Mouse (Mus musculus): ENCODE results near the gene Pclaf. TPM values are rescaled to one million over a fixed set of nuclear protein-coding genes. Genes with fewer than 3 reads are reported as not detected.

Pclaf gene
- polyA plus RNA-seq, 1 experiment from 2014 or later: 18.1 TPM

DNA sequence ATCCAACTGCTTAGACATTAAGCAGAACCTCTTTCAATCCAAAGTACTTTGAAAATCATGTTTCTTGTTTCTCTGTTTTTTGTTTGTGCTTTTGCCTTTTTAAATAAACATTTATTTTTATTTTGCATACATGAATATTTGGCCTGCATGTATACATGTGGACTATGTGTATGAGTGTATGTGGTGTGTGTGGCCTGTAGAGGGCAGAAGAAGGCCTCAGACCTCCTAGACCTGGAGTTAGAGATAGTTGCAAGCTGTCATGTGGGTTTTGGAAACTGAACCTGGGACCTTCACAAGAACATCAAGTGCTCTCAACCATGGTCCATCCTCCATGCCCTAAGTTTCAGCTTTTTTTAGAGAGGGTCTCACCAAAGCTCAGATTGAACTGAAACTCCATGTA, 13.4 kb downstream of the Pclaf start:
- DNase-seq (ENCODE audit: low spot score) (no peak), ATAC-seq (ENCODE audit: low FRiP score) (no peak)
- Histone ChIP-seq H3K4me2 (replicated peaks) (no peak overlapping the region), H3K9ac (no peak overlapping the region), H3K4me3 (replicated peaks; ENCODE audit: low read length) (no peak overlapping the region), H3K36me3 (replicated peaks; ENCODE audit: control insufficient read depth, insufficient read depth) (0 out of 2 replicates have a peak, but pooled peaks cover 5% of the 10 kb centered on the region), H3K9me3 (ENCODE audit: control insufficient read depth, low read length) (no peaks in the 10 kb centered on the region), H3K27ac (no peak overlapping the region), H3K4me1 (replicated peaks; ENCODE audit: control insufficient read depth, insufficient read depth, low read length) (peaks cover 6% of the 10 kb centered on the region), H3K27me3 (ENCODE audit: control insufficient read depth, insufficient read depth, low read length) (no peaks in the 10 kb centered on the region)

DNA sequence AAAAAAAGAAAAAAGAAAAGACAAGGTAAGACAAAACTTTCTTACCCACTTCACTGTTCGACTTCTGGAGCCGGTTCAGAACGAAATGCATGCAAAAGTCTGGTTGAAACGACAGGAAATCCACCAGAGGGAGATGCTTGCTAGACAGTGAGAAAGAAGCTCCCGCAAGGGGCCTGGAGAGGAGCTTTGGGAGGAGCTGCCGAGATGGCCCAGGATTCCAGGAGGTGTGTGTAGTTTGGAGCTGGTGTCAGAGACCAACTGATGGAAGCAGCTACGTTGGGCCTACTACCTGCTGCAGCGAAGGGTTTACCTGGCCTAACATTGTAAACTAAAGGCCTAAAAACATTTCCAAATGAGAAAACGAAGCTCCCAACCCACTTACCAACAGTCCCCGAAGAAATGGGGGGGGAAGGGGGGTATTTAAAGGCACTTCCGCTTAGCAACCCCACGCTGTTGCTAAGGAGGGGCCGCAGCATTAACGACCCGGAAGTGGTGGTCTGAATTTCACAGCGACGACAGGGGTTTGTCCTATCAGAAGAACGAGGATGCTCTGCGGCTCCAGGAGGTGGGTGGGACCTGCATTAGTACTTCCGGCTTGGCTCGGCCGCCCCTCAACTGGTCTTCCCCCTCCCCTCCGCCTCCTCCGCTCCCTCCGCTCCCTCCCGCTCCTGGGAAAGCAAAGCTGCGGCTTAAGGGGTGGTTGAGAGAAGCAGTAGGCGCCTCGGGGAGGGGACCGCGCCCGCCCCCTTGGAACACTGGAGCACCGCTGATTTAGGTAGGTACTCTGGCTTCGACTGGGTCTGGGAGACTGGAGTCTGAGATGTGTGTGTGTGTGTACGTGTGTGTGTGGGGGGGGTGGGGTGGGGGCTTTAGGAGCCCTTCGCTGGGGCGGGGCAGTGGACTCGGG, 18.6 kb downstream of the Pclaf start, which contains the start of the genes Trip4 and Csnk1g1:
Gene Trip4, minus strand, starts transcription at position 401 of the 907 bp plus-strand sequence.
Gene Csnk1g1, plus strand, starts transcription at position 531 of the 907 bp plus-strand sequence.
- H3K4me3 ChIP-seq (replicated peaks; ENCODE audit: low read length): peak within 1 kb of the TSS; percentile 67
- H3K9ac ChIP-seq: peak within 1 kb of the TSS; percentile 73
- H3K4me1 ChIP-seq (replicated peaks; ENCODE audit: control insufficient read depth, insufficient read depth, low read length): peaks cover 11% of the 10 kb centered on the region
- DNase-seq (ENCODE audit: low spot score): peak; percentile 95
- H3K9me3 ChIP-seq (ENCODE audit: control insufficient read depth, low read length): no peaks in the 10 kb centered on the region
- 1% methylated on average over 38 of the region's 38 CpGs for WGBS
- H3K4me2 ChIP-seq (replicated peaks): peak within 1 kb of the TSS; percentile 65
- H3K36me3 ChIP-seq (replicated peaks; ENCODE audit: control insufficient read depth, insufficient read depth): no peaks in the 10 kb centered on the region
- peak within 1 kb of the TSS; percentile 85 for H3K27ac ChIP-seq
- no peaks in the 10 kb centered on the region for H3K27me3 ChIP-seq (ENCODE audit: control insufficient read depth, insufficient read depth, low read length)
- peak; percentile 99 for ATAC-seq (ENCODE audit: low FRiP score)

- H3K4me1 ChIP-seq (replicated peaks; ENCODE audit: control insufficient read depth, insufficient read depth, low read length): peaks cover 11% of the 10 kb centered on the region
- H3K27me3 ChIP-seq (ENCODE audit: control insufficient read depth, insufficient read depth, low read length): no peaks in the 10 kb centered on the region
- H3K9ac ChIP-seq: peak overlapping the region; percentile 73
- peak overlapping the region; percentile 67 for H3K4me3 ChIP-seq (replicated peaks; ENCODE audit: low read length)
- ATAC-seq (ENCODE audit: low FRiP score): peak; percentile 4; the same call in 1 of the 2 replicates
- no peaks in the 10 kb centered on the region for H3K9me3 ChIP-seq (ENCODE audit: control insufficient read depth, low read length)
- H3K4me2 ChIP-seq (replicated peaks): peak overlapping the region; percentile 63
- peak; percentile 46 for DNase-seq (ENCODE audit: low spot score)
- no peaks in the 10 kb centered on the region for H3K36me3 ChIP-seq (replicated peaks; ENCODE audit: control insufficient read depth, insufficient read depth)
- under 1% methylated on average over 34 of the region's 34 CpGs for WGBS
- peak overlapping the region; percentile 85 for H3K27ac ChIP-seq
Observed at GRCm38 (mm10) chr9:65909301-65909801, 19.3 kb downstream of the Pclaf start.

DNA sequence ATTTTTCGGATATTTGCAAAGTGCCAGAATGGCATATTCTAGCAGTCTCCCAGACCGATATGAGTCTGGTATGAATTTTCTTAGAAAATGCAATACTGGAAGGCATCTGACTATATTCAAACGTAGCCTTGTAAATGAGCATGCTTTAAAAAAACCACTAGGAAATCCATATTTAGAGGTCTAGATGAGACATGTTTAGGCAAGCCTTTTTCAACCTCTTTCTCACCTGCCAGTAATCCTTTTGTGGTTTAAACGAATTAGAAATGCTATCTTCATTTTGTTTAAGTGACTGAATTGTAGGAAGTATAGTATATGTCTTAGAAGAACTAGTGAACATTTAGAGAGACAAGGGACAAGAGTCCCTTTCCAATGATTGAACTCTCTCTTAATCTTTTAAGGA, 19.8 kb downstream of the Pclaf start:
- Histone ChIP-seq H3K27me3 (ENCODE audit: control insufficient read depth, insufficient read depth, low read length) (no peaks in the 10 kb centered on the region), H3K4me1 (replicated peaks; ENCODE audit: control insufficient read depth, insufficient read depth, low read length) (peaks cover 11% of the 10 kb centered on the region), H3K4me2 (replicated peaks) (peak overlapping the region; percentile 63), H3K27ac (0 out of 2 replicates have a peak overlapping the region, but pooled peaks have one; percentile 85), H3K36me3 (replicated peaks; ENCODE audit: control insufficient read depth, insufficient read depth) (no peaks in the 10 kb centered on the region), H3K4me3 (replicated peaks; ENCODE audit: low read length) (peak overlapping the region; percentile 67), H3K9me3 (ENCODE audit: control insufficient read depth, low read length) (no peaks in the 10 kb centered on the region), H3K9ac (peak overlapping the region; percentile 73)
- no peak for ATAC-seq (ENCODE audit: low FRiP score)
- DNase-seq (ENCODE audit: low spot score): no peak
- 12% methylated on average over 4 of the region's 4 CpGs for WGBS

- no peaks in the 10 kb centered on the region for H3K27me3 ChIP-seq (ENCODE audit: control insufficient read depth, insufficient read depth, low read length)
- 76% methylated on average over 2 of the region's 2 CpGs for WGBS
Observed at GRCm38 (mm10) chr9:65913976-65914375, 23.9 kb downstream of the Pclaf start.

DNA sequence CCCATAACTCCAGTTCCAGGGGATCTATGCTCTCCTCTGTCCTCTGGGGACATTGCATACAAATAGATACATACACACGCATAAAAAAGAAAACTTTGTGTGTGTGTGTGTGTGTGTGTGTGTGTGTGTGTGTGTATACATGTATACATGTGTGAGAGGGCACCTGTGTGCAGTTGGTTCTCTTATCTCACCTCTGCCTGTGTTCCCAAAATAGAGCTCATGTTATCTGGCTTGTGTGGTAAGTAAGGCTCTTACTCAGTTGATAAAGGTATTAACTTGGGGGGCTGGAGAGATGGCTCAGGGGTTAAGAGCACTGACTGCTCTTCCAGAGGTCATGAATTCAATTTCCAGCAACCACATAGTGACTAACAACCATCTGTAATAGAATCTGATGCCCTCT, 27.0 kb downstream of the Pclaf start:
- H3K4me3 ChIP-seq (replicated peaks; ENCODE audit: low read length): no peak overlapping the region
- no peaks in the 10 kb centered on the region for H3K9me3 ChIP-seq (ENCODE audit: control insufficient read depth, low read length)
- H3K4me1 ChIP-seq (replicated peaks; ENCODE audit: control insufficient read depth, insufficient read depth, low read length): no peaks in the 10 kb centered on the region
- WGBS: 78% methylated on average over 1 of the region's 1 CpGs
- no peaks in the 10 kb centered on the region for H3K27me3 ChIP-seq (ENCODE audit: control insufficient read depth, insufficient read depth, low read length)
- H3K4me2 ChIP-seq (replicated peaks): no peak overlapping the region
- H3K36me3 ChIP-seq (replicated peaks; ENCODE audit: control insufficient read depth, insufficient read depth): no peaks in the 10 kb centered on the region
- no peak for DNase-seq (ENCODE audit: low spot score)
- H3K27ac ChIP-seq: no peak overlapping the region
- ATAC-seq (ENCODE audit: low FRiP score): no peak
- H3K9ac ChIP-seq: no peak overlapping the region

More at GRCm38 (mm10) chr9:65913976-65914375, 23.9 kb downstream of the Pclaf start:
- DNase-seq (ENCODE audit: low spot score) (no peak), ATAC-seq (ENCODE audit: low FRiP score) (no peak)
- Histone ChIP-seq H3K4me3 (replicated peaks; ENCODE audit: low read length) (no peak overlapping the region), H3K36me3 (replicated peaks; ENCODE audit: control insufficient read depth, insufficient read depth) (no peaks in the 10 kb centered on the region), H3K27ac (no peak overlapping the region), H3K9ac (no peak overlapping the region), H3K4me2 (replicated peaks) (no peak overlapping the region), H3K9me3 (ENCODE audit: control insufficient read depth, low read length) (no peaks in the 10 kb centered on the region), H3K4me1 (replicated peaks; ENCODE audit: control insufficient read depth, insufficient read depth, low read length) (peaks cover 5% of the 10 kb centered on the region)

- Histone ChIP-seq H3K4me1 (replicated peaks; ENCODE audit: control insufficient read depth, insufficient read depth, low read length) (no peaks in the 10 kb centered on the region), H3K9ac (no peak overlapping the region), H3K27me3 (ENCODE audit: control insufficient read depth, insufficient read depth, low read length) (no peaks in the 10 kb centered on the region), H3K4me2 (replicated peaks) (no peak overlapping the region), H3K9me3 (ENCODE audit: control insufficient read depth, low read length) (no peaks in the 10 kb centered on the region), H3K27ac (no peak overlapping the region), H3K4me3 (replicated peaks; ENCODE audit: low read length) (no peak overlapping the region), H3K36me3 (replicated peaks; ENCODE audit: control insufficient read depth, insufficient read depth) (no peaks in the 10 kb centered on the region)
- no peak for ATAC-seq (ENCODE audit: low FRiP score)
- DNase-seq (ENCODE audit: low spot score): no peak
Observed at GRCm38 (mm10) chr9:65928456-65928855, 38.4 kb downstream of the Pclaf start.

GRCm38 (mm10) chr9:65929826-65930225, 39.8 kb downstream of the Pclaf start:
- DNase-seq (ENCODE audit: low spot score): no peak
- no peaks in the 10 kb centered on the region for H3K36me3 ChIP-seq (replicated peaks; ENCODE audit: control insufficient read depth, insufficient read depth)
- no peak overlapping the region for H3K27ac ChIP-seq
- H3K9me3 ChIP-seq (ENCODE audit: control insufficient read depth, low read length): no peaks in the 10 kb centered on the region
- H3K4me1 ChIP-seq (replicated peaks; ENCODE audit: control insufficient read depth, insufficient read depth, low read length): no peaks in the 10 kb centered on the region
- no peak for ATAC-seq (ENCODE audit: low FRiP score)
- no peak overlapping the region for H3K4me2 ChIP-seq (replicated peaks)
- no peaks in the 10 kb centered on the region for H3K27me3 ChIP-seq (ENCODE audit: control insufficient read depth, insufficient read depth, low read length)
- H3K4me3 ChIP-seq (replicated peaks; ENCODE audit: low read length): no peak overlapping the region
- no peak overlapping the region for H3K9ac ChIP-seq

DNA sequence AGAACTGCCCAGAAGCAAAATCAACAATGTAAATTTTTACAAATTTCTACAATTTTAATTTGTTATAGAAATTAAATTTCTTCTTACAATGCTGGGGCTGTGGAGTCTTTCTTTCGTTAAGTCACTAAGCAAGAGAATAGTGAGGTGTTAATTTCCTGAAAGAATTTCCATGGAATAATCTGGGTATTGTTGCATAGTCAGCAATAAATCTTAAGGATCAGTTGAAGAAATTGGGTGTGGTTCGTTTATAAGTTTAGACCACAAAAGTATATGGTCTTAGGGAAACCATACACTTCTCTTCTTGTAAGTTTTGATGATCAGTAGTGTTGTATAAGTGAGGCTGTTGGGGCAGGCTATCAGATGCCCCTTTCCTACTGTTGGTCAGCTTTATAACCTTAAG, 47.5 kb downstream of the Pclaf start:
- no peak overlapping the region for H3K4me3 ChIP-seq (replicated peaks; ENCODE audit: low read length)
- DNase-seq (ENCODE audit: low spot score) (no peak), ATAC-seq (ENCODE audit: low FRiP score) (no peak)
- H3K9ac ChIP-seq: no peak overlapping the region
- H3K36me3 ChIP-seq (replicated peaks; ENCODE audit: control insufficient read depth, insufficient read depth): peaks cover 4% of the 10 kb centered on the region; the same call in 1 of the 2 replicates
- H3K27me3 ChIP-seq (ENCODE audit: control insufficient read depth, insufficient read depth, low read length): no peaks in the 10 kb centered on the region
- 90% methylated on average over 2 of the region's 2 CpGs for WGBS
- no peaks in the 10 kb centered on the region for H3K9me3 ChIP-seq (ENCODE audit: control insufficient read depth, low read length)
- H3K4me2 ChIP-seq (replicated peaks): no peak overlapping the region
- H3K4me1 ChIP-seq (replicated peaks; ENCODE audit: control insufficient read depth, insufficient read depth, low read length): no peaks in the 10 kb centered on the region
- no peak overlapping the region for H3K27ac ChIP-seq

Data from hindbrain, embryonic 14.5 days (tissue).